Mouse (Mus musculus) CH12.LX (cell line): ENCODE measurements around the gene Pacs2. TPM values are rescaled to one million over a fixed set of nuclear protein-coding genes. Genes with fewer than 3 reads are reported as not detected.

Source experiments
- DNase-seq: peaks from one replicate; pipeline ENCODE4 v3.0.0-alpha.2; 2013; ENCODE audit errors: extremely low read depth
- H3K27ac ChIP-seq: 2 replicates; pipeline ENCODE4 v1.5.1; 2012; ENCODE audit warnings: low read depth, mild to moderate bottlenecking, control low read depth, moderate library complexity; ENCODE audit not compliant: insufficient read depth
- H3K27me3 ChIP-seq: replicated peaks from 2 replicates; pipeline ENCODE3; 2012; ENCODE audit warnings: inconsistent platforms
- H3K36me3 ChIP-seq, 2 experiments: replicated peaks in 1 of 2; 2 replicates each; pipeline versions ENCODE3 to v1.6.1; 2012; ENCODE audit warnings: inconsistent platforms in 1 of 2, low read length in 1 of 2, mild to moderate bottlenecking in 1 of 2, mixed read lengths in 1 of 2, moderate library complexity in 1 of 2; ENCODE audit not compliant: control insufficient read depth in 1 of 2, insufficient read depth in 1 of 2
- H3K4me1 ChIP-seq, 2 experiments: 2 replicates each; pipeline ENCODE4 v1.6.1; 2012; ENCODE audit warnings: inconsistent platforms in 1 of 2, moderate library complexity in 1 of 2; ENCODE audit not compliant: insufficient read depth in 2 of 2, control insufficient read depth in 1 of 2
- H3K4me2 ChIP-seq: 2 replicates; pipeline ENCODE4 v1.6.1; 2012; ENCODE audit warnings: low read depth, mild to moderate bottlenecking, control low read depth; ENCODE audit not compliant: poor library complexity, insufficient read depth, severe bottlenecking
- H3K4me3 ChIP-seq, 3 experiments: fragments of 150-350 bp in 1 of 3; sonication (generic) in 1 of 3; replicated peaks in 1 of 3; 2 replicates each; pipeline versions ENCODE3 to v1.5.1; 2011 to 2012; ENCODE audit warnings: low read depth in 2 of 3, low read length in 2 of 3, mild to moderate bottlenecking in 2 of 3, moderate library complexity in 2 of 3, control low read depth in 1 of 3, improper control_type of control experiment in 1 of 3, inconsistent platforms in 1 of 3, mixed read lengths in 1 of 3; ENCODE audit not compliant: poor library complexity in 1 of 3
- H3K79me2 ChIP-seq: replicated peaks from 2 replicates; pipeline ENCODE4 v1.6.1; 2012; ENCODE audit warnings: mild to moderate bottlenecking, moderate library complexity; ENCODE audit not compliant: control insufficient read depth, poor library complexity, insufficient read depth, severe bottlenecking; ENCODE audit errors: extremely low read depth
- H3K9ac ChIP-seq: 2 replicates; pipeline ENCODE4 v1.6.1; 2012; ENCODE audit warnings: low read depth, mild to moderate bottlenecking, control low read depth, moderate library complexity; ENCODE audit not compliant: insufficient read depth
- H3K9me3 ChIP-seq: replicated peaks from 2 replicates; pipeline ENCODE3; 2012; ENCODE audit warnings: low read length, inconsistent platforms, mixed read lengths
- BHLHE40 ChIP-seq: IDR thresholded peaks from 2 replicates; pipeline ENCODE4 v1.6.1; 2011; ENCODE audit warnings: mild to moderate bottlenecking, low read depth, low read length, improper control_type of control experiment
- GABPA ChIP-seq: IDR thresholded peaks from 2 replicates; pipeline ENCODE4 v1.6.1; 2012; ENCODE audit warnings: low read depth, low read length, improper control_type of control experiment, inconsistent platforms; ENCODE audit not compliant: insufficient replicate concordance
- HCFC1 ChIP-seq: IDR thresholded peaks from 2 replicates; pipeline ENCODE4 v1.6.1; 2012; ENCODE audit warnings: low read depth, mild to moderate bottlenecking, inconsistent platforms, low read length, improper control_type of control experiment
- IRF4 ChIP-seq: IDR thresholded peaks from 2 replicates; pipeline ENCODE4 v1.6.1; 2014; ENCODE audit warnings: low read depth, mild to moderate bottlenecking, inconsistent platforms, low read length, improper control_type of control experiment
- JUND ChIP-seq: conservative IDR thresholded peaks from 2 replicates; pipeline ENCODE4 v1.6.1; 2011; ENCODE audit warnings: low read depth, low read length, improper control_type of control experiment
- KAT2A ChIP-seq: IDR thresholded peaks from 2 replicates; pipeline ENCODE4 v1.6.1; 2012; ENCODE audit warnings: low read length, improper control_type of control experiment, inconsistent platforms; ENCODE audit not compliant: insufficient replicate concordance
- MAFK ChIP-seq: IDR thresholded peaks from 2 replicates; pipeline ENCODE4 v1.6.1; 2011; ENCODE audit warnings: low read length, improper control_type of control experiment; ENCODE audit not compliant: insufficient replicate concordance
- MAX ChIP-seq: IDR thresholded peaks from 2 replicates; pipeline ENCODE4 v1.6.1; 2011; ENCODE audit warnings: low read length, improper control_type of control experiment
- MAZ ChIP-seq: IDR thresholded peaks from 2 replicates; pipeline ENCODE4 v1.6.1; 2012; ENCODE audit warnings: low read depth, mild to moderate bottlenecking, inconsistent platforms, low read length, improper control_type of control experiment, moderate library complexity
- MYC ChIP-seq: IDR thresholded peaks from 2 replicates; pipeline ENCODE4 v1.6.1; 2011; ENCODE audit warnings: low read depth, mild to moderate bottlenecking, improper control_type of control experiment, low read length
- NRF1 ChIP-seq: IDR thresholded peaks from 2 replicates; pipeline ENCODE4 v1.6.1; 2014; ENCODE audit warnings: low read depth, mild to moderate bottlenecking, inconsistent platforms, low read length, improper control_type of control experiment, moderate library complexity
- PAX5 ChIP-seq: IDR thresholded peaks from 2 replicates; pipeline ENCODE4 v1.6.1; 2012; ENCODE audit warnings: low read length, inconsistent platforms, mixed read lengths
- POLR2A ChIP-seq: IDR thresholded peaks from 2 replicates; pipeline ENCODE4 v1.6.1; 2011; ENCODE audit warnings: low read depth, mild to moderate bottlenecking, improper control_type of control experiment, low read length
- POLR2AphosphoS2 ChIP-seq: IDR thresholded peaks from 2 replicates; pipeline ENCODE4 v1.6.1; 2011; ENCODE audit warnings: low read depth, low read length, improper control_type of control experiment
- RAD21 ChIP-seq: IDR thresholded peaks from 2 replicates; pipeline ENCODE4 v1.6.1; 2011; ENCODE audit warnings: low read depth, mild to moderate bottlenecking, low read length, improper control_type of control experiment, moderate library complexity
- SIN3A ChIP-seq: IDR thresholded peaks from 2 replicates; pipeline ENCODE4 v1.6.1; 2012; ENCODE audit warnings: low read length, improper control_type of control experiment, inconsistent platforms
- USF1 ChIP-seq: IDR thresholded peaks from 2 replicates; pipeline ENCODE4 v1.6.1; 2014; ENCODE audit warnings: low read depth, mild to moderate bottlenecking, inconsistent platforms, low read length, improper control_type of control experiment
- USF2 ChIP-seq: conservative IDR thresholded peaks from 2 replicates; pipeline ENCODE4 v1.6.1; 2011; ENCODE audit warnings: low read depth, low read length, improper control_type of control experiment
- ZNF384 ChIP-seq: IDR thresholded peaks from 2 replicates; pipeline ENCODE4 v1.6.1; 2012; ENCODE audit warnings: low read depth, low read length, improper control_type of control experiment, inconsistent platforms
- dilution Hi-C: fragments of 300-500 bp; cut with MboI; formaldehyde crosslinking; loops from 2 replicates; pipeline ENCODE4 v1.14.3; 2020; ENCODE audit warnings: low sequenced_read_pairs; ENCODE audit not compliant: extremely low pct_unique_long_range_greater_than_20kb, extremely low pct_ligation_motif_present
- in situ Hi-C: fragments of 300-500 bp; cut with MboI; formaldehyde crosslinking; loops from 3 replicates; pipeline ENCODE4 v1.14.3; 2019; ENCODE audit warnings: low sequenced_read_pairs, low pct_ligation_motif_present, low pct_unique_long_range_greater_than_20kb, mixed read lengths
- polyA plus RNA-seq: library from polyadenylated mRNA; unstranded; fragments of >175 nt; gene quantifications from 2 replicates; pipeline ENCODE4 v1.2.1, GENCODE M21; 2012; ENCODE audit warnings: low read depth; ENCODE audit not compliant: insufficient read length
- total RNA-seq, 2 experiments: library from RNA; depleted of rRNA; stranded (reverse); fragments of 300-350 nt in 1 of 2; fragments of >200 nt in 1 of 2; gene quantifications; 2 replicates each; pipeline ENCODE4 v1.2.3; 2012 to 2014

Gene Pacs2
- total and polyA plus RNA-seq, 3 experiments, result 3.1 to 7.1 (median 7.0) TPM

DNA sequence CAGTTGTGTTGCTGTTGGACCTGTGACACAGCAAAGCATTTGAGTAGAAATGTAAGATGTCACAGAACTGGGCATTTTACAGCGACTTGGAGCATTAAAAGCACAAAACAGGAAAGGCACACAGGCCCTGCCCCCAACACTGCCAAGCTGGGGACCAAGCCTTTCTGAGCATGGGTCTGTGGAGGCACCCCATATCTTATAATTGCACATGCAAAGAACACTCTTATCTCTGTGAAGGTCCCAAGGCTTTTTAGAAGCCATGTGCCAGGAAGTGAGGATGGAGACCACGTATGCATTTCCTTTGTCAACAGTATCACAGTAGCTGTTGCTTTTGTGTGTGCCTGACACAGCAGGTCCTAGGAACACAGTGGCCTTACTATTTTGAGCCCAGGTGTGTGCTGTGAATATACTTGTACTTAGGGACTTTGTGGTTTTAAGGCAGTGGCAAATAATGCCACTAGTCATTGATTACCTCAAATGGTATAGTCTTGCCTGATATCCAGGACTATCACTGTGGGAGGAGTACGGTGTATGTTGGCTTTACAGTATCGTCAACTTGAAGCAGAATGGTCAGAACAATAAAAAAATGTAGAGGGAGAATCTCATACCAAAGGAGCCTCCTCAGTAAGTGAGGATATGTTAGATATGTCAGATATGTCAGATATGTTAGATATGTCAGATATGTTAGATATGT, 93.3 kb downstream of the Pacs2 start:
- Histone ChIP-seq H3K4me1 (peaks cover 4 to 27% of the 10 kb centered on the region in 2 experiments; a peak in 1 of 4 replicates), H3K36me3 (peaks cover 7 to 84% of the 10 kb centered on the region in 2 experiments), H3K79me2 (peaks cover 60% of the 10 kb centered on the region), H3K27ac (no peak overlapping the region), H3K9ac (no peak overlapping the region), H3K4me2 (no peak overlapping the region), H3K27me3 (no peaks in the 10 kb centered on the region), H3K4me3 (no peak overlapping the region), H3K9me3 (no peaks in the 10 kb centered on the region)
- TF ChIP-seq NRF1, result no peak
- dilution Hi-C loops (no loop called here), in situ Hi-C loops (loop anchor here (5.0 kb wide), 1 partner anchor 35 kb away; the partner anchor contains the start of gene Tex22)
- no peak for DNase-seq

- dilution Hi-C loops, result no loop called here
- no peak for DNase-seq
- peaks cover 53% of the 10 kb centered on the region for H3K79me2 ChIP-seq
- no peak overlapping the region for H3K9ac ChIP-seq
- H3K27ac ChIP-seq, result no peak overlapping the region
- H3K4me1 ChIP-seq, result peaks cover 4 to 23% of the 10 kb centered on the region in 2 experiments; a peak in 1 of 4 replicates
- H3K9me3 ChIP-seq, result no peaks in the 10 kb centered on the region
- no peak overlapping the region for H3K4me2 ChIP-seq
- no peak for TF ChIP-seq MAX
- no peak for TF ChIP-seq NRF1
- no peak for TF ChIP-seq USF2
- TF ChIP-seq USF1, result no peak
- TF ChIP-seq GABPA, result no peak
- no peak for TF ChIP-seq POLR2A
- TF ChIP-seq MYC, result no peak
- no peak; the same call in 1 of the 2 replicates for TF ChIP-seq POLR2AphosphoS2
- TF ChIP-seq MAZ, result no peak
- TF ChIP-seq IRF4, result no peak
- no peaks in the 10 kb centered on the region for H3K27me3 ChIP-seq
- H3K36me3 ChIP-seq, result peaks cover 15 to 85% of the 10 kb centered on the region in 2 experiments
- H3K4me3 ChIP-seq, result no peak overlapping the region
- in situ Hi-C loops, result loop anchor here (5.0 kb wide), 1 partner anchor 36 kb away; the partner anchor contains the start of gene Tex22
Observed at GRCm38 (mm10) chr12:113108528-113109283, 94.4 kb downstream of the Pacs2 start.

DNA sequence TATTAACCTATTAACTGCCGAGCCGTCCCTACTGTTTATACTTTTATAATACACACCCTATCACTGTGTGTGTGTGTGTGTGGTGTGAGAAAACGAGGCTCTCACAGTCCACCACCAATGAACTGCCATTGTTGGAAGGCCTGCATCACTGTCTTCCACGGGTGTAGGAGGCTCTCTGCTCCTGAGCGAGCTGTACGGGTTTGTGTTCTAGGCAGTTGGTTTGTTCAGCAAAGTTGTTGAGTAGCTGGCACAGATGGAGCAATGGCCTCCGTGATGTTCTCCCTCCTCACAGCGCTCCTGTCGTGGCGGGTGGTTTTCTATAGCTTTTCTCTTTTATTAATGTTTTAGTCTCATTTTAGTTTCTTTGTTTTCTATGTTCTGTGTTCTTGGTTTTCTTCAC, 95.5 kb downstream of the Pacs2 start:
- peaks cover 4 to 18% of the 10 kb centered on the region in 2 experiments; a peak in 1 of 4 replicates for H3K4me1 ChIP-seq
- dilution Hi-C loops, result no loop called here
- H3K36me3 ChIP-seq, result peaks cover 26 to 85% of the 10 kb centered on the region in 2 experiments
- H3K9ac ChIP-seq, result no peak overlapping the region
- DNase-seq, result no peak
- no peaks in the 10 kb centered on the region for H3K9me3 ChIP-seq
- no peak overlapping the region for H3K27ac ChIP-seq
- peaks cover 51% of the 10 kb centered on the region for H3K79me2 ChIP-seq
- H3K27me3 ChIP-seq, result no peaks in the 10 kb centered on the region
- no peak overlapping the region for H3K4me2 ChIP-seq
- no peak overlapping the region for H3K4me3 ChIP-seq
- in situ Hi-C loops, result loop anchor here (5.0 kb wide), 1 partner anchor 38 kb away; the partner anchor contains the start of gene Tex22
- TF ChIP-seq NRF1, result no peak
- no peak for TF ChIP-seq POLR2A
- no peak for TF ChIP-seq GABPA
- TF ChIP-seq RAD21, result no peak
- TF ChIP-seq SIN3A, result no peak
- no peak for TF ChIP-seq MAFK
- TF ChIP-seq KAT2A, result no peak
- no peak for TF ChIP-seq PAX5
- no peak for TF ChIP-seq HCFC1
- no peak for TF ChIP-seq MYC
- no peak for TF ChIP-seq JUND
- TF ChIP-seq ZNF384, result no peak
- TF ChIP-seq BHLHE40, result no peak
- no peak for TF ChIP-seq USF1
